Mouse (Mus musculus): ENCODE measurements at regions not wholly inside any gene's neighbourhood (a gene's known extent, or its start where the extent isn't known, plus 50 kb on each side); places are given as distances from the start of the nearest gene placed in this dataset.
"Not testable (repeated sequence)": the region's sequence is repeated elsewhere in the genome, so short reads cannot be mapped to it uniquely, and the experiment has no call there.

GRCm38 (mm10) chr9:86079275-86079674 is 237.1 kb downstream of the Tpbg start:
- no peak for DNase-seq (ENCODE audit: low spot score)
- intact Hi-C loops (cut with DNase I), result no loop called here

DNA sequence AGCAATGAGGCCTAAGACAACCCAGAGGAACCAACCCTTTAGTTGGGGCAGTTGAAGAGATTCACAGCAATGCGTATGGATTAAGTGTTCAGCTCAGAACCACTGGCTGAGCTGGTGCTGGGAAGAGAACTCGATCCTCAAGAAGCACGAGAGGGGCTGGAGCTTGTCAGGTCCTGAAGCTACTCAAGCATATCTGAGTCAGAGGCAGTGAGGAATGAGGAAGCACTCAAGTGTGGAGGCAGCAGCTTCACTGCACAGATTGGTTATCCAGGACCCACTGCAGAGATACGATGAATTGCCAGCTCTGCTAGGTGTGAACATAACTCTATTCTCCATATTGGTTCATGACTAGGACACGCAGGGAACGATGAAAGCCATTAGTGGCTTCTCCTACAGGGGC is 239.7 kb downstream of the Tpbg start:
- intact Hi-C loops (cut with DNase I), result no loop called here

GRCm38 (mm10) chr9:86092998-86093397 is 250.8 kb downstream of the Tpbg start:
- intact Hi-C loops (cut with DNase I), result no loop called here
- DNase-seq (ENCODE audit: low spot score), result no peak

More for the DNA sequence above, 239.7 kb downstream of the Tpbg start:
- no peak for DNase-seq (ENCODE audit: low spot score)

DNA sequence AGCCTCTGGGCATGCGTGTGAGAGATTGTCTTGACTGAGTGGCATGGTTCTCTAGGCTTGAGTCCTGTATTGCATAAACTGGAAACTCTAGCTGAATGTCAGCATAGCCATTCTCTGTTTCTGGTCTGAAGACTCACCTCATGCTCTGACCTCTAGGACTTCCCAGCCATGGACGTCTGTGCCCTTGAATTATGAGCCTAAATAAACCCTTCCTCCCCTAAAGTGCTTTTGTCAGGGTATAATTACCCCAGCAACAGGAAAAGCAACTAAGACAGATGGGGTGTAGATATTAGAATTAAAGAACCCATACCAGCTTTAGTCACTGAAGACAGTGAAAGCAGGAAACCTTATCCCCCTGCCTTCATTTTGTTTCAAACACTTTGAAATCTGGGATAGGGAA is 253.3 kb downstream of the Tpbg start:
- intact Hi-C loops (cut with DNase I), result no loop called here
- no peak for DNase-seq (ENCODE audit: low spot score)

- no peak for DNase-seq (ENCODE audit: low spot score)
- intact Hi-C loops (cut with DNase I), result no loop called here
Observed at GRCm38 (mm10) chr9:86096246-86096645, 254.1 kb downstream of the Tpbg start.

DNA sequence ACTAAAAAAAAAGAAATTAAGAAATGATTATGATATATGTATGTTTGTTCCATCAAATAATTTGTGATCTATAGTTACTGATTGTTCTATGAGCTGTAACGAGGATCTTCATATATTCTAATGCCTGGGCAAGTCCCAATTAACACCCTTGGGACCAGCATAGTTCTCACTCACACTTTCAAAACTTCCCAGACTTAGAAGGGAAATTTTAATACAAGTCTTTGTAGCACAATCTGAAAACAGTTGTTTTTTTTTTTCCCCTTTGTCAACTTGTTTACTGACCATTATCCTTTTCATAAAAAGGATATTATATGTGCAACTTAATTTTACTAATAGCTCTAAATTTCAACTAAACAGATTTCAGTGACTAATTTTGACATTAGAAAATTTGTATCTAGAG is 257.1 kb downstream of the Tpbg start:
- intact Hi-C loops (cut with DNase I), result no loop called here
- no peak for DNase-seq (ENCODE audit: low spot score)

GRCm38 (mm10) chr9:86101360-86102086 is 259.3 kb downstream of the Tpbg start:
- intact Hi-C loops (cut with DNase I), result no loop called here
- DNase-seq (ENCODE audit: low spot score), result no peak

DNA sequence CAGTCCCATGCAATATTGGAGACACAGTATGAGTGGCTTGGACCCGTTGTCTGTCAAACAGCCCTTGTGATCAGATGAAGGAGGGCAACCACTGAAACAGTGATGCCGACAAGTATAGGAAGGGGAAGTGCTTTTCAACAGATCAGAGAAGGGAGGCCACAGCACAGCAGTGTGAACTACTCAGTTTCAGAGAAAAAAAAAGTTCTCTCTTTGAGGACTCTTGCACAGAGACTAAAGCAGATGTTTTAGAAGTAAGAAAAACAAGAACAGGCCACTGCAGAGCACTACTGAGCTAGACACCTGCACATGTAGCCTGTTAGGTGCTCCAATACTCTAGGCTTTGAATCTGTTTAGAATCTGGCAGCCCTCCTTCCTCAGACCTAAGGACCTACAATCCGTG is 261.4 kb downstream of the Tpbg start:
- DNase-seq (ENCODE audit: low spot score), result no peak
- intact Hi-C loops (cut with DNase I), result no loop called here

- intact Hi-C loops (cut with DNase I), result no loop called here
Observed at GRCm38 (mm10) chr9:86104664-86105063, 262.5 kb downstream of the Tpbg start.

DNA sequence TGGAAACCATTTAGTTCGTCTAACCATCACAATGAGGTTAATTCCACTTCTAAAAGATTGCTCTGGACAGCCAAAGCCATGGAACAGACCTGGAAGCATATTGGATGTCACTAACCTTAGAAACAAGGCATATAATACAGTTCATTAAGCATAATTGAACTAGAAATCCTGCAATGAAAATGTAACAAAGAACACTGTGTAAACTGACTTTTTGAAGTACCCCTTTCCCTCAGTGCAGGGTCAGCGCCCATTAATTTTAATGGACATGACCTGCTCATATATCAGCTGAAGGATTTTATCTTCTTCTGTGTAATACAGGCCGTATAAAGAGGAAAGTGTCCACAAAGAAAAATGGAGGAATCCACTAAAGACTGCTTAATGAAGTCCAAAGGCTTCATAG is 263.7 kb downstream of the Tpbg start:
- no peak for DNase-seq (ENCODE audit: low spot score)
- intact Hi-C loops (cut with DNase I), result no loop called here

More at GRCm38 (mm10) chr9:86104664-86105063, 262.5 kb downstream of the Tpbg start:
- no peak for DNase-seq (ENCODE audit: low spot score)

- intact Hi-C loops (cut with DNase I), result no loop called here
- DNase-seq (ENCODE audit: low spot score), result no peak
Observed at GRCm38 (mm10) chr9:86109906-86110305, 267.7 kb downstream of the Tpbg start.

- no peak for DNase-seq (ENCODE audit: low spot score)
- intact Hi-C loops (cut with DNase I), result no loop called here
Observed at GRCm38 (mm10) chr9:86119370-86119769, 277.2 kb downstream of the Tpbg start.

- intact Hi-C loops (cut with DNase I); DNase-seq (ENCODE audit: low spot score): not testable (repeated sequence)
Observed at GRCm38 (mm10) chr9:86135617-86136016, 293.4 kb downstream of the Tpbg start.

- intact Hi-C loops (cut with DNase I), result no loop called here
- DNase-seq (ENCODE audit: low spot score), result no peak
Observed at GRCm38 (mm10) chr9:86145903-86146302, 303.7 kb downstream of the Tpbg start.

DNA sequence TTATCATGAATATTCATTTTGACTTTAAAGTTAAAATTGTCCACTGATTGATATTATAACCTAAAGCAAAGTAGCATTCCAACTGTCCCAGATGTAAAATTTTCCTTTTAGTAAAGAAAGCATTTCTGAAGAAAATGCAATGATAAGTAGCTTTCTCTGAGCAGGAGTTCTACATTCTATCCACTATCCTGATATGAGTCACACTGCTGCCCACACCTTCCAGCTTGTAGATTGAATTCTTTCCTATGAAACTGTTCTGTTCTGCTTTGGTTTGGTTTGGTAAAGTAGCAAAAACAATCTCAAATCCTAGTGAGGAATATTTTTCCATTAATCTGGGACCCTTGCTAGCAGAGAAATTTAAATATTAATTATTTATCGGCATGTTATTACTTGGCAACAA is 304.4 kb downstream of the Ube2cbp start:
- intact Hi-C loops (cut with DNase I), result no loop called here
- no peak for DNase-seq (ENCODE audit: low spot score)

GRCm38 (mm10) chr9:86166362-86167067 is 298.2 kb downstream of the Ube2cbp start:
- DNase-seq (ENCODE audit: low spot score), result no peak
- intact Hi-C loops (cut with DNase I), result no loop called here

DNA sequence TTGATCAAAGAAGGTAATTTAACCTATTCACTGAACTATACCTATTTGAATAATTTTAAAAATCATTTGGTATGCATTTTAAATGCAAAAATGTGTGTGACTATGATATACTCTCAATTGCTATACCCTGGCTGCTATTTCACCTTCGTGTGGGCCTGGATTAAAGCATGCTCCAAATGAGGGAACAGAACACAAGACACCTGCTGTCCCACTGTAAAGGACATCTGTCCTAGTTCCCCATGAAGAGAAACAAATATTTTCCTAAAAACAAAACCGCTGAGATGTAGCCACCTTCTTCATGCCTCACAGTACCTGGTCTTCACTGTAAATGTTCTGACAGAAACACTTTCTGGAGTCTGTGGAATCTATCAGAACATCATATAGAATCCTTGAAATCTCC is 294.0 kb downstream of the Ube2cbp start:
- intact Hi-C loops (cut with DNase I), result no loop called here
- no peak for DNase-seq (ENCODE audit: low spot score)

GRCm38 (mm10) chr9:86186751-86187747 is 277.7 kb downstream of the Ube2cbp start:
- DNase-seq (ENCODE audit: low spot score), result no peak
- intact Hi-C loops (cut with DNase I), result no loop called here

DNA sequence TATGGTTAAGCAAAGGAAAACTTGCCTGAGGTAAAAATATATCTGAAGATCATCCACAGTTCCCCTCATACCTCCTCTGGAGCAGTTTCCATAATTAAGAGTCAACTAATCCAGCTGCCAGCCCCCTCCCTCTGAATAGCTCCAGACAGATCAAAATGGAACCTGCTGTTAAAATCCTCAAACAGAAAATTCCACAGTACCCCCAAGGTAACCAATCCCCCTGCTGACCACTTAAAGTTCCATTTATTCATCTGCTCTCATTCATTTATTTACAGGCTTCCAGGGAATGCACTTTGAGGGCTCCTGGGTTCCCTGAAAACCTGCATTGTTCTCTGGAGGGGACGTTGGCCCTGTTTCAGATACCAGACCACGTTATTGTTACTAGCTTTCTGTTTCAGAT is 275.9 kb downstream of the Ube2cbp start:
- intact Hi-C loops (cut with DNase I), result no loop called here
- DNase-seq (ENCODE audit: low spot score), result no peak

DNA sequence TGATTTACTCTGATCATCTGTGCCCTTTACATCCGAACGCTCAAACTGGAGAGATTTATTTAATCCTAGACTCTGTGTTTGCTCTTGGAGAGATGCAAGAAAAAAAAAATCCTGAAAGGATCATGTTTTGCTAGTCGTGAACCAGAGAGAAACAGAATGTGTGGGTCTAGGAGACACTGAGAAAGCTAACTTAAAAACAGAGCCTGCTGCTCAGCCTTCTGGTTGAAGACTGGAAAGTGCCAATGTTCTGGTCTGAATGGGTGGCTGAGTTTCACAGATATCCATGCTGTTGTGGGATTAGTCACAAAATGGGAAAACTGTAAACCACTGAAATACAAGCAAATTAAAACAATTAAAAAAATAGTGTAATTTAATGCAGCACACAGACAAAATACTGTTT is 259.7 kb downstream of the Ube2cbp start:
- intact Hi-C loops (cut with DNase I), result no loop called here
- DNase-seq (ENCODE audit: low spot score), result no peak

Measured in heart, postnatal 25 days (tissue).